Mouse (Mus musculus) ovary, postnatal 36 days (tissue): ENCODE data around the gene Wdr90.

Experiments
- DNase-seq: peaks from one replicate; pipeline ENCODE4 v3.0.0; 2022; ENCODE audit warnings: low spot score, mixed read lengths

Wdr90 gene

GRCm38 (mm10) chr17:25830806-25831431 lies 30.4 kb downstream of the Wdr90 start:
- DNase-seq = no peak

- DNase-seq = no peak
These were observed 31.0 kb downstream of the Wdr90 start for GRCm38 (mm10) chr17:25830200-25830753.

DNA sequence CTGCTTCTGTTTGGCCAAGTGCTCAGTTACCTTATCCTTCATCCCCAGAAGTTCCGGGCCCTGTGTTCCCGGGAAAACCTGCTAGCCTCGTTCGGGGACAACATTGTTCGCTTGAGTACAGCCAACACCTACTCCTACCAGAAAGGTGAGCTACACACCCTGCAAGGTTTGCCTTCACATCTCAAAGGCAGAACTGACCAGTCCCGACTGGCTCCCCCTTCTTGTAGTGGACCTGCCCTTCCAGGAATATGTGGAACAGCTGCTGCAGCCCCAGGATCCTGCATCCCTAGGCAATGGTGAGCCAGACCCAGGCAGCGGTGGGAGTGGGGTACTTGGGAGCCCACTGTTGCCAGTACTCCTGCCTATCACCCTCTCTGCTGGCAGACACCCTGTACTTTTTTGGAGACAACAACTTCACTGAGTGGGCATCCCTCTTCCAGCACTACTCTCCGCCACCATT lies 31.7 kb downstream of the Wdr90 start:
- no peak for DNase-seq

DNA sequence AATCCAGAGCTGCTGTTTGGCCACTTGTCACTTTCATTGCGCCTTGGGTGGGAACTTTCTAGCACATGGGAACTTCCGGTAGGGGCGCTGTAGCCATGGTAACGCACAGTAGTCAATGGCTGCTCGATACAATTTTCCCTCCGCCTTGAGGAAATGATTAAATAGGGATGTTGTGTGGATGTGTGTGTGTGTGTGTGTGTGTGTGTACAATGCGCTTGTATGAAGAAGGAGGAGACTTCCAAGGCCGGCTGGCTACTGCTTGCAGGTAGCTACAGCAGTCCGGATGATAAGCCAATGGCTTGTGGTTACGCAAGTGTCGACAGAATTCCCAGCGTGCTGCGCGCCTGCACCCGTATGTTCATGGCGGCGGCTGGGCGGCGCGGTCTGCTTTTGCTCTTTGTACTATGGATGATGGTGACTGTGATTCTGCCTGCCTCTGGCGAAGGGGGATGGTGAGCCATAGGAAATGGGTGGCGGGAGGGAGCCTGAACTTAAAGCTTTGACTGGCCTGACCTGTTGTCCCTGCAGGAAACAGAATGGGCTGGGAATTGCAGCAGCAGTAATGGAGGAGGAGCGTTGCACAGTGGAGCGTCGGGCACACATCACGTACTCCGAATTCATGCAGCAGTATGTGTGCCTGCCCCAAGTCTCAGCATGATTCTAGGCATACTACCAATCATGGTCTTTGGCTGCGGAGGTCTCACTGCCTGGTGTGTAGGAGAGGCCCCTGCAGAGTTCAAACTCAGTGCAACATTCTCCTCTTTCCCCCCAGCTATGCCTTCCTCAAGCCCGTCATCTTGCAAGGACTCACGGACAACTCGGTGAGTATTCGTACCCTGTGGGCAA lies 32.4 kb downstream of the Wdr90 start, which contains the start of gene Jmjd8:
Gene Jmjd8, plus strand, starts transcription at position 156 of the 846 bp plus-strand sequence.
- peak; percentile 76 for DNase-seq

- no peak for DNase-seq
These were observed 33.1 kb downstream of the Wdr90 start for GRCm38 (mm10) chr17:25828223-25828594.

DNA sequence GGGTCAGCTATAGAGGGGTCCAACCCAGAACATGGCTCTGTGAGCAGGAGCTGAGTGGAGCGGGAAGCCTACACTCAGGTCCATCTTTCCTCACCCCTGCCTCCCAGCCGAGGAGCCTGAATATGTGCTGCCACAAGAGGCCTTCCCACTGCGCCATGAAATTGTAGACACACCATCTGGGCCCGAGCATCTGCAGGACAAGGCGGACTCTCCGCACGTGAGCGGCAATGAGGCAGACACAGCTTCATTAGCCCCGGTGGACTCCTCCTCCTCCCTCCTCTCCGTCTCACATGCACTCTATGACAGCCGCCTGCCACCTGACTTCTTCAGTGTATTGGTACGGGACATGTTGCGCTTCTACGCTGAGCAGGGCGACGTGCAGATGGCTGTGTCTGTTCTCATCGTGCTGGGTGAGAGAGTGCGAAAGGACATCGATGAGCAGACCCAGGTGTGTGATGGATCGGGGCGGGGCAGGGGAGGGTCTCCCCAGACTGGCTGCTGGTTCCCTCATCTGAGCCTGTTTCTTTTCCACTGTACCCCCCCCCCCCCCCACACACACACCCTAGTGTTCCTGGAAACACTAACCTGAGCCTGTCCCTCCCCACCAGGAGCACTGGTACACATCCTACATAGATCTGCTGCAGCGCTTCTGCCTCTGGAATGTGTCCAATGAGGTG lies 33.6 kb downstream of the Wdr90 start:
- no peak for DNase-seq

GRCm38 (mm10) chr17:25827011-25827410 lies 34.3 kb downstream of the Wdr90 start:
- no peak for DNase-seq

DNA sequence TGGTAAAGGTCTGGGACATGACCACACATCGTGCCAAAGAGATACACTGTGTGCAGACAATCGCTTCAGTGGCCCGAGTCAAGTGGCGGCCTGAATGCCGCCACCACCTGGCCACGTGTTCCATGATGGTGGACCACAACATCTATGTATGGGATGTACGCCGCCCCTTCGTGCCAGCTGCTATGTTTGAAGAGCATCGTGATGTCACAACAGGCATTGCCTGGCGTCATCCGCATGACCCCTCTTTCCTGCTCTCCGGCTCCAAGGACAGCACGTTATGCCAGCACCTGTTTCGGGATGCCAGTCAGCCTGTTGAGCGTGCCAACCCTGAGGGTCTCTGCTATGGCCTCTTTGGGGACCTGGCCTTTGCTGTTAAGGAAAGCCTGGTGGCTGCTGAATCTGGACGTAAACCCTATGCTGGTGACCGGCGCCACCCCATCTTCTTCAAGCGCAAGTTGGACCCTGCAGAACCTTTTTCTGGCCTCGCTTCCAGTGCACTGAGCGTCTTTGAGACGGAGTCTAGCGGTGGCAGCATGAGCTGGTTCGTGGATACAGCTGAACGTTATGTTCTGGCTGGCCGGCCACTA lies 35.2 kb downstream of the Wdr90 start:
- no peak for DNase-seq

GRCm38 (mm10) chr17:25825311-25825710 lies 36.0 kb downstream of the Wdr90 start:
- DNase-seq = no peak

GRCm38 (mm10) chr17:25824362-25825142 lies 36.7 kb downstream of the Wdr90 start:
- DNase-seq = no peak

- peak; percentile 64 for DNase-seq
These were observed 37.8 kb downstream of the Wdr90 start, which contains the start of gene Wdr24 for GRCm38 (mm10) chr17:25823452-25823851. Gene Wdr24, plus strand, starts transcription at chr17:25823627.

GRCm38 (mm10) chr17:25818851-25819780 lies 42.2 kb downstream of the Wdr90 start:
- no peak for DNase-seq

- DNase-seq = no peak
These were observed 43.6 kb downstream of the Wdr90 start for GRCm38 (mm10) chr17:25817662-25818061.

DNA sequence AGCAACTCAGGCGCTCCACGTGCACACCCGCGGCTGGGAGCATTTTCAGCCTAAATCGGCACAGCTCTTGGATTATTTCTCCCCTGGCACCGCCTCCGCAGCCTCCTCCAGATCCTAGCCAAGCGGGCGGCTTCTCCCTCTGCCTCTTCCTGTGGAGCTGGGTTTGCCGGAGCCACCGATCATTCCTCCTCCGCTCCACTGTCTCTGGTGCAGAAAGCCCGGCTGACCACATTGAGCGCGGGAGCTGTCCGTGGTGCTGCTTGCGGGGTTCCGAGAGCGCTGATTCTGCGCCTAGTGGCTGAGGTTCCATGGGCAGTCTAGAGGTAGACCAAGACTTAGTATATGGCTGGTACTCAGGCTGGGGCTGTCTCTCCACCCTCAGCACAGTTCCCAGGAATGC lies 47.8 kb downstream of the Wdr90 start:
- peak; percentile 89 for DNase-seq

GRCm38 (mm10) chr17:25810890-25811289 lies 50.4 kb downstream of the Wdr90 start:
- DNase-seq = no peak

DNA sequence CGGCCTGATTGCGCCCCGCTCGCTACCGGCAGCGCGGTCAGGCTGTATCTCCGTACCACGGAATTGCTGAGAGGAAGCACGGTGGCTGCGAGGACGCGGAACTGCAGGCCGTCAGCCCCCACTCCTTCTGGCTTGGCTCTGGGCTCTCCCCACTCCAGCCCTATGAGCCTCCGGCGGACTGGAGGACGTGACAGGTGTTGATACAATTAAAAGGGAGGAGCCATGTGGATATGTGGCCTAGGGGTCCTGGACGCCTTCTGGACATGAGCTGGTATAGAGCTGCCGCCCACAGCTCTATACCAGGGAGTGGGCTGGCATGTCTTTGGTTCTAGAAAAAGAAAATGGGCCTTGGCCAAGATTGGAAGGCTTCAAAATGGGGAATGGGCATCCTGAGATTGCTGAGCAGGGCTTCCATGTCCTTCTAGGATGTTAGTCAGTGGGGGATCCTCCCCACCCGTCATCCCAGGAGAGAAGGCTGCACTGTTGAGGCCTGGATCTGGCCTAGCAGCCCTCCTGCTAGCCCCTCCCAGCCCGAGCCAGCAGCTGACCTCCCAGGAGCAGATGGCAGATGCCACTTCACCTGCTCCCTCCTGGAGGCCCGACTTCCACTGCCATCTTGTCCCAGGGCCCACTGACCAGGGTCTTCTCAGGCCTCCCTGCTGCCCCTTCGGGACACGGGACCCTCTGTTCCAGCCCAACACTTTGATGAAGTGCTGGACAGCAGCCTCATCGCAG lies 51.5 kb downstream of the Wdr90 start:
- DNase-seq = no peak

- peak; percentile 71 for DNase-seq
These were observed 52.3 kb downstream of the Wdr90 start, which contains the start of gene Fbxl16 for GRCm38 (mm10) chr17:25808789-25809605. Gene Fbxl16, plus strand, starts transcription at chr17:25809085.

- no peak for DNase-seq
These were observed 53.3 kb downstream of the Wdr90 start for GRCm38 (mm10) chr17:25808028-25808427.
